Mouse (Mus musculus) ES-Bruce4 (cell line): ENCODE results near the gene Runx2. TPM values are rescaled to one million over a fixed set of nuclear protein-coding genes. Genes with fewer than 3 reads are reported as not detected.

Experiments used
- H3K27ac ChIP-seq: 2 replicates; pipeline ENCODE4 v1.5.1; 2012; ENCODE audit warnings: low read length, inconsistent platforms; ENCODE audit not compliant: insufficient read depth
- H3K27me3 ChIP-seq: 2 replicates; pipeline ENCODE4 v1.6.1; 2012; ENCODE audit warnings: mild to moderate bottlenecking, low read length, inconsistent platforms; ENCODE audit not compliant: control insufficient read depth, poor library complexity, insufficient read depth, severe bottlenecking
- H3K36me3 ChIP-seq: 2 replicates; pipeline ENCODE4 v1.6.1; 2012; ENCODE audit warnings: inconsistent platforms, mild to moderate bottlenecking, low read length, moderate library complexity; ENCODE audit not compliant: control insufficient read depth, poor library complexity, insufficient read depth, severe bottlenecking
- H3K4me1 ChIP-seq: one replicate; pipeline ENCODE4 v1.8.1; 2011; ENCODE audit warnings: low read length; ENCODE audit not compliant: control insufficient read depth, insufficient read depth
- H3K4me3 ChIP-seq: 2 replicates; pipeline ENCODE4 v1.5.1; 2011; ENCODE audit warnings: low read depth, mild to moderate bottlenecking, low read length
- H3K9ac ChIP-seq: 2 replicates; pipeline ENCODE4 v1.6.1; 2012; ENCODE audit warnings: low read depth, mild to moderate bottlenecking, inconsistent platforms; ENCODE audit not compliant: poor library complexity, severe bottlenecking
- H3K9me3 ChIP-seq: replicated peaks from 2 replicates; pipeline ENCODE4 v1.6.1; 2012; ENCODE audit warnings: mild to moderate bottlenecking, low read length, inconsistent platforms; ENCODE audit not compliant: control insufficient read depth, poor library complexity, insufficient read depth, severe bottlenecking
- CTCF ChIP-seq: IDR thresholded peaks from one replicate; pipeline ENCODE4 v1.8.1; 2011; ENCODE audit warnings: low read depth, low read length
- EP300 ChIP-seq: IDR thresholded peaks from 2 replicates; pipeline ENCODE4 v1.6.1; 2011; ENCODE audit warnings: low read depth, low read length; ENCODE audit not compliant: insufficient read depth
- POLR2A ChIP-seq: IDR thresholded peaks from one replicate; pipeline ENCODE4 v1.8.1; 2011; ENCODE audit warnings: low read length; ENCODE audit not compliant: insufficient read depth
- polyA plus RNA-seq: library from polyadenylated mRNA; stranded (reverse); fragments of >200 nt; gene quantifications from 2 replicates; pipeline ENCODE4 v1.2.4, GENCODE M21; 2011; ENCODE audit warnings: low read depth; ENCODE audit not compliant: missing spikeins, insufficient read depth, insufficient read length

Gene Runx2
- polyA plus RNA-seq, 1 experiment: 0.39 TPM

DNA sequence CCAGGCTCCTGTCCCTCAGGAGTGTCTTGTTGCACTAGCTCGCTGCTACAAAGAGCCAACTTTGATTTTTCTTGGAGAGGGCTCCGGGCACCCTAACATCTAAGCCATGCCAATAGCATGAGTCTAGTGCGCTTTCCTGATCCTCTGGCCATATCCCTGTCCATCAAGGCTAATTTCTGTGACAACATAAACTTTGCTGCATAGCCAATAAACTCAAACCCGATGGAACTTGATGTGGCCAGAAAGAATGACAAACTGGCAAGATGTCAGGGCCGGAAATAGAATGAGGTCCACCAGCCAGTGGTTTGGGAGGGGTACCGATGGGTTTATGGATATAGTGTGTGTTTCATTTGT, 221.9 kb downstream of the Runx2 start:
- Histone ChIP-seq H3K9me3 (no peaks in the 10 kb centered on the region), H3K27ac (no peak overlapping the region), H3K27me3 (no peaks in the 10 kb centered on the region; the same call in 1 of the 2 replicates), H3K9ac (no peak overlapping the region), H3K36me3 (no peaks in the 10 kb centered on the region), H3K4me1 (no peaks in the 10 kb centered on the region), H3K4me3 (no peak overlapping the region)
- TF ChIP-seq POLR2A (no peak), CTCF (no peak), EP300 (no peak)

GRCm38 (mm10) chr17:44592067-44592736, 222.4 kb downstream of the Runx2 start:
- Histone ChIP-seq H3K9ac (no peak overlapping the region), H3K9me3 (no peaks in the 10 kb centered on the region), H3K4me3 (no peak overlapping the region), H3K27me3 (no peaks in the 10 kb centered on the region; the same call in 1 of the 2 replicates), H3K36me3 (no peaks in the 10 kb centered on the region), H3K4me1 (no peaks in the 10 kb centered on the region), H3K27ac (no peak overlapping the region)
- TF ChIP-seq POLR2A (no peak), EP300 (no peak), CTCF (no peak)

DNA sequence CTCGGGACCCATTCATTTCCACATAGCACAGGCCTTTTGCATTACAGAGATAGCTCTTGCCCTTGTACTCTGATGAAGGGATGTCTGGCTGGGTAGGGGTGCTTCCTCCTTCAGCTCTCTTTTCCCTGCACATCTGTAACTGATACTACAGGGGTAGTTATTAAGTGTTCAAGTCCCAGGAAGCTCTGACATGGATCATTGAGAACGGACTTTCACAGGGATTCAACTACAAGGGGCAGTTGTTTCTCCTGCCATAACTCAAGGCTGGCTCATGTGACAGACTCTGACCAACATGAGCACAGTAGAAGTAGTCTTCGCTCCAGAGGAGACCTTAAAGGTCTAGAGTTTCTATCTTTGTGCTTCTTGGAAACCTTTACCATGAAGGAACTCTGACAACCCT, 226.1 kb downstream of the Runx2 start:
- no peaks in the 10 kb centered on the region; the same call in 1 of the 2 replicates for H3K27me3 ChIP-seq
- no peak overlapping the region for H3K9ac ChIP-seq
- no peaks in the 10 kb centered on the region for H3K36me3 ChIP-seq
- H3K4me3 ChIP-seq: no peak overlapping the region
- H3K9me3 ChIP-seq: no peaks in the 10 kb centered on the region
- H3K27ac ChIP-seq: no peak overlapping the region
- no peaks in the 10 kb centered on the region for H3K4me1 ChIP-seq
- TF ChIP-seq POLR2A (no peak), EP300 (no peak), CTCF (no peak)

- no peaks in the 10 kb centered on the region for H3K9me3 ChIP-seq
- no peak overlapping the region for H3K9ac ChIP-seq
- no peak for TF ChIP-seq CTCF
- TF ChIP-seq EP300: no peak
- TF ChIP-seq POLR2A: no peak
- H3K27ac ChIP-seq: no peak overlapping the region
- no peaks in the 10 kb centered on the region for H3K36me3 ChIP-seq
- H3K4me1 ChIP-seq: no peaks in the 10 kb centered on the region
- H3K27me3 ChIP-seq: no peaks in the 10 kb centered on the region; the same call in 1 of the 2 replicates
- no peak overlapping the region for H3K4me3 ChIP-seq
Observed at GRCm38 (mm10) chr17:44588020-44588419, 226.6 kb downstream of the Runx2 start.

- Histone ChIP-seq H3K4me1 (no peaks in the 10 kb centered on the region), H3K4me3 (no peak overlapping the region), H3K27me3 (no peaks in the 10 kb centered on the region; the same call in 1 of the 2 replicates), H3K9me3 (no peaks in the 10 kb centered on the region), H3K9ac (no peak overlapping the region), H3K36me3 (no peaks in the 10 kb centered on the region), H3K27ac (no peak overlapping the region)
- no peak for TF ChIP-seq POLR2A
- TF ChIP-seq CTCF: no peak
- TF ChIP-seq EP300: no peak
Observed at GRCm38 (mm10) chr17:44586196-44586595, 228.4 kb downstream of the Runx2 start.

DNA sequence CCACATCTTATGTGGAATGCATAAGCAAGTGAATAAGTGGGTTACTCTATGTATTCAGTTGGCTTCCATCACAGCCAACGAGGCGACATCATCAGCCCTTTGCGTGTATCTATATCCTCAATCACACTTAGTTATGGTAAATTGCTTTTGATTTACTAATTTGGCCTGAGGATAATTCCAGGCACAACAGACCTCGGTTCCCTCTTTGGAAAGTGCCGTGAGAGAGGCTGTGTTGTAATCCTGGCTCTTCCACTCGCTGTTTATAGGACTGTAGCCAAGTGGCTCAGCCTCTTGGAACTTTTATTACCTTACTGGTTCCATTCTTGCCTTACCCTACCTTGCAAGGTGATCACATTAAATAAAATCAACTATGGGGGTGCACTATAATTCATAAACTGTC, 229.8 kb downstream of the Runx2 start:
- Histone ChIP-seq H3K9ac (no peak overlapping the region), H3K4me1 (no peaks in the 10 kb centered on the region), H3K27ac (no peak overlapping the region), H3K36me3 (no peaks in the 10 kb centered on the region), H3K27me3 (no peaks in the 10 kb centered on the region; the same call in 1 of the 2 replicates), H3K9me3 (no peaks in the 10 kb centered on the region), H3K4me3 (no peak overlapping the region)
- no peak for TF ChIP-seq CTCF

- no peak for TF ChIP-seq EP300
- TF ChIP-seq POLR2A: no peak
- no peak for TF ChIP-seq CTCF
- no peak overlapping the region for H3K9ac ChIP-seq
- no peaks in the 10 kb centered on the region for H3K36me3 ChIP-seq
- no peak overlapping the region for H3K27ac ChIP-seq
- no peaks in the 10 kb centered on the region for H3K4me1 ChIP-seq
- H3K9me3 ChIP-seq: no peaks in the 10 kb centered on the region
- no peaks in the 10 kb centered on the region for H3K27me3 ChIP-seq
- no peak overlapping the region for H3K4me3 ChIP-seq
Observed at GRCm38 (mm10) chr17:44577791-44578190, 236.8 kb downstream of the Runx2 start.
